Mouse (Mus musculus) spleen, adult 2 months (tissue): Measurements from ENCODE around the gene Plpp6.

ENCODE experiments used
- CTCF ChIP-seq: fragments of 200-500 bp; IDR thresholded peaks from 2 replicates; pipeline ENCODE4 v1.5.1; 2011; ENCODE audit warnings: mild to moderate bottlenecking, inconsistent platforms; ENCODE audit not compliant: insufficient read depth, insufficient read length, insufficient replicate concordance; ENCODE audit errors: extremely low read depth
- POLR2A ChIP-seq: fragments of 200-500 bp; IDR thresholded peaks from 2 replicates; pipeline ENCODE4 v1.6.1; 2011; ENCODE audit warnings: low read depth, low read length, inconsistent platforms

DNA sequence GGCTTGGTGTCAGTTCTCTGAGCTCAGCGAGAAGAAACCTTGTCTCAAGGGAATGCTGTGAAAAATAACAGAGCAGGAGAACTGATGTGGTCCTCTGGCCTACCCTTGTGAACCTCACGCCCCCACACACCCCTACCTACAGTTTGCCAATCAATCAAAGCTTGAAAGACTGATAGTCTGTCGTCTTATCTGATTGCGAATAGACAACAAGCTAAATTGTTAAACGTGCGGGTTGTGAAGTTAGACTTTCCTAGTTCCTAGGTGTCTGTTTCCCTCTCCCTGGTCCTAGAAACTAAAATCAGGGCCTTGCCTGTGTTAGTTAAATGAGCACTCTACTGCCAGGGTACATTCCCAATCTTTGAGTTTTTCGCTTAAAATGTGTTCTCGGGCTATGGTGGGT lies 25.8 kb downstream of the Plpp6 start:
- no peak for TF ChIP-seq POLR2A
- no peak for TF ChIP-seq CTCF
